Mouse (Mus musculus) frontal cortex, postnatal 14 days (tissue): Measurements from ENCODE around the gene Tmem163.
A peak's percentile ranks its signal among the peaks of the same experiment; 100 is the strongest.

Experiments
- DNase-seq, 2 experiments: peaks; one replicate each; pipeline ENCODE4 v3.0.0; 2022; ENCODE audit warnings: low spot score in 2 of 2

Gene Tmem163

GRCm38 (mm10) chr1:127568641-127569040 is 110.7 kb downstream of the Tmem163 start:
- no peak for DNase-seq

GRCm38 (mm10) chr1:127556486-127556845 is 122.9 kb downstream of the Tmem163 start:
- no peak for DNase-seq

- no peak for DNase-seq
Measured at GRCm38 (mm10) chr1:127555822-127556485, 123.4 kb downstream of the Tmem163 start.

GRCm38 (mm10) chr1:127548078-127548477 is 131.3 kb downstream of the Tmem163 start:
- no peak for DNase-seq

- no peak for DNase-seq
Measured at GRCm38 (mm10) chr1:127542756-127543155, 136.6 kb downstream of the Tmem163 start.

- DNase-seq, result no peak
Measured at GRCm38 (mm10) chr1:127541931-127542330, 137.4 kb downstream of the Tmem163 start.

- DNase-seq, result no peak
Measured at GRCm38 (mm10) chr1:127541522-127541921, 137.8 kb downstream of the Tmem163 start.

- peak in 1 of 2 experiments; percentile 10 for DNase-seq
Measured at GRCm38 (mm10) chr1:127537204-127538038, 141.9 kb downstream of the Tmem163 start.

GRCm38 (mm10) chr1:127536448-127536847 is 142.9 kb downstream of the Tmem163 start:
- DNase-seq, result no peak

- DNase-seq, result no peak
Measured at GRCm38 (mm10) chr1:127531723-127532122, 147.6 kb downstream of the Tmem163 start.

GRCm38 (mm10) chr1:127530849-127531580 is 148.3 kb downstream of the Tmem163 start:
- DNase-seq, result no peak

- DNase-seq, result no peak
Measured at GRCm38 (mm10) chr1:127523364-127523763, 156.0 kb downstream of the Tmem163 start.

GRCm38 (mm10) chr1:127514888-127515287 is 164.5 kb downstream of the Tmem163 start:
- no peak for DNase-seq

- DNase-seq, result no peak
Measured at GRCm38 (mm10) chr1:127514479-127514878, 164.9 kb downstream of the Tmem163 start.

GRCm38 (mm10) chr1:127513664-127514063 is 165.7 kb downstream of the Tmem163 start:
- no peak for DNase-seq

GRCm38 (mm10) chr1:127513140-127513539 is 166.2 kb downstream of the Tmem163 start:
- no peak for DNase-seq

GRCm38 (mm10) chr1:127512709-127513108 is 166.6 kb downstream of the Tmem163 start:
- DNase-seq, result no peak

- no peak for DNase-seq
Measured at GRCm38 (mm10) chr1:127511362-127511761, 168.0 kb downstream of the Tmem163 start.

- DNase-seq, result no peak
Measured at GRCm38 (mm10) chr1:127508921-127509320, 170.4 kb downstream of the Tmem163 start.

GRCm38 (mm10) chr1:127508067-127508739 is 171.1 kb downstream of the Tmem163 start:
- no peak for DNase-seq

GRCm38 (mm10) chr1:127507042-127507650 is 172.2 kb downstream of the Tmem163 start:
- no peak for DNase-seq
